Mouse (Mus musculus) spleen, embryonic (tissue): Measurements from ENCODE around the gene Ppm1n.

Experiments
- CTCF ChIA-PET: fragments of 350-600 bp; sonication (Branson Sonifier 250); formaldehyde crosslinking; loops from one replicate; lab custom pipeline; 2022; lab: Charles Lee

The Ppm1n gene

DNA sequence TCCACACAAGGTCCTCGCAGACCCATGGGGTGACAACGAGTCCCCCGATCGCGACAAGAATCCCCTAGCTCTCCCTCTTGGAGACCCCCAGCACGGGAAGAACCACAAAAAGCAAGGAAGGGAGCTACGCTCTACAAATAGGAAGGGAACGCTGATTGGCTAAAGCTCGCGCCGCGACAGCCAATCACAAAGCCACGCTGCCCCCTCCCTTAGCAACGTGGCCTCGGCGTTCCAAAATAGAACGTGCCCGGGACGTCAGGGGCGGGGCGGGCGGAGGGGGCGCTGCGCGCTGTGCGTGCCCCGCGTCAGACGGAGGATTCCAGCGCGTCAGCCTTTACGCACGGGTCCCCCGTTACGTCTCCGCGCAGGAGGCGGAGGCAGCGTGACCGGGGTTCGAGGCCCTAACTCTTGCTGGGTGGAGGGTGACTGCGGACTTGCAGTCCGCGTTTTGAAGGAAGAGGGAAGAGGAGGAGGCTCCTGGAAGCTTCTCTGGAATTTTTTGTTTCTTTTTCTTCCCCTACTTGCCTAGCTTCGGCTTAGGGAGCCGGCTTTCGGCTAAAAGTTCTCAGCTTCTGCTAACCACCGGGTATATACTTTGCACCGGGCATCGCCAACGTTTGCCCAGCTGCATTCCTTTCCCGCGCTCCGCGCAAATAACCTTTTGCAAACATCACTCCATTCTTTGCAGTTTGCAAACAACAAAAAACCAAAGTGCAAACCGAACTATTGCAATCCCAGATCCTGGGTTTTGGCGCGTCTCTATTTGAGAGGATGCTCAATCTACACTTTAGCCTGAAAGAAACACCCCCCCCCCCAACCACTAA is 28.8 kb upstream of the Ppm1n start:
- CTCF ChIA-PET: interaction anchor here (0.5 to 1.1 kb wide), 5 partner anchors 24 to 132 kb away, joined by 3 to 9 read pairs (median 4); no protein-coding TSS in a partner anchor

DNA sequence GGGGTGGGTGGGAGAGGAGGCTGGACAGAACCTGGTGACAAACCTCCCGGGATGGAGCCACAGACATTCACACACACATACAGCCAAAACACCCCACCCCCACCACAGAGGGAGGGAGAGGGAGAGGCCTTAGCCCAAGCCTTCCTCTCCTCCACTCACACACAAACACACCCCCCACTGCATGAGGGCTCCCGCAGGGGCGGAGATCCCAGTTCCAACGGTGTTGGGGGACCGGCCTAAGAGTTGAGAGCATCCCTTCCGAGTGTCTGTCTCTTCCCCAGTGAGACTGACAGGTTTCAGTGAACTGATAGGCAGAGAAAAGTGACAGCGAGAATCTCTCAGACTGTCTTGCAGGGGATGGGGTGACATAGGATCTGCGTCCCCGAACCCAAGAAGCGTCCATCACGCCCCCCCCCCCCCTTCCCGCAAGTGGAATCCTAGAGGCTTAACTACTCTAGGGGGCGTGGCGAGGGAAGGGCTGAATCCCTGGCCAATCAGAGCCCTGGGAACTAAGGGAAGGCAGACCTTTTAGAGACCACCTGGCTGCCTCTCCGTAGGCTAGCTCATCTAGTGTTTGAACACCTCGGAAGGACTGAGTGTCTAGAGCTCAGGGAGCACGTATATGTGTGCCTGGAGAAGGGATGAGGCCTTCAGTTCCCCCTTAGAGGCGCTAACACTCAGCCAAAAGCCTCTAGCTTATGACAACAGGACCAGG is 28.0 kb upstream of the Ppm1n start:
- CTCF ChIA-PET: interaction anchor here (0.6 kb wide), 2 partner anchors 8 to 71 kb away, joined by 3 to 5 read pairs; no protein-coding TSS in a partner anchor

DNA sequence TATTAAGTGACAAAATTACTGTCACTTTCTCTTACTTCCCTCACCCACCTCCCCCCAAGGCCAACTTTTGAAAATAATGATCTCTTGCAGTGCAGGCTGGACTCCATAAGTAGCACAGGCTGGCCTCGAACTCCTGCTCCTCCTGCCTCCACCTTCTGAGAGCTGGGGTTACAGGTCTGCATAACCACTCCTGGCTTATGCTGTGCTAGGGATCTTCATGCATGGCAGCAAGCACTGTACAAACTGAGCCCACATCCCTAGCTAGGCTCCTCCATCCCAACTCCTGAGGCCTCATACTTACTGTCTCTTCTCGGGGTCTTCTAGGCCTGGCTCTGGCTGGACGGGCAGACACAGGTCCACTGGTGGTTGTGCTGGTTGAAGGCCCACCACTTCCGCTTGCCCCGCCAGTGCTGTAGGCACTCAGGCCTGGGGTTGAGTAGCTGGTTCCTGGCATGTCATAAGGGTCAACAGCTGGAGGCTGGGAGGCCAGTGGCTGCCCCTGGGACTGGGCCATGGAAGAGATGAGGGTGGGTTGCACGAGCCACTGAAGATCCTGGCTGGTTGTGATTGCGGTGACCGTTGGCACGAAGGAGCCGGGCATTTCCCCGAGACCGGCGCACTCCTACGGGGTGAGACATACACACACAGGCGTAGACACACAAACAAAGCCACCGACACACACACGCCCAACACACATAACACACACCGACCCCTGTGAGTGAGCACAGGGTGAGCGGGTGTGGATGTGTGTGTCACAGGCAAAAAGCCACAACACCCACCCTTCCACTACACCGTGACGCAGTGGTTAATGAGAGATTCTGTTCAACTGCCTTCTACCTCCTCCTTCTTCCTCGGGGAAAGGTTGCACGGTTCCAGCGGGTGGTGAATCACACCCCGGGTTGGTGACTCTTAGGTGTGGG is 27.2 kb upstream of the Ppm1n start:
- CTCF ChIA-PET: interaction anchor here (0.5 to 0.6 kb wide), 2 partner anchors 8 to 148 kb away, joined by 3 read pairs; no protein-coding TSS in a partner anchor

DNA sequence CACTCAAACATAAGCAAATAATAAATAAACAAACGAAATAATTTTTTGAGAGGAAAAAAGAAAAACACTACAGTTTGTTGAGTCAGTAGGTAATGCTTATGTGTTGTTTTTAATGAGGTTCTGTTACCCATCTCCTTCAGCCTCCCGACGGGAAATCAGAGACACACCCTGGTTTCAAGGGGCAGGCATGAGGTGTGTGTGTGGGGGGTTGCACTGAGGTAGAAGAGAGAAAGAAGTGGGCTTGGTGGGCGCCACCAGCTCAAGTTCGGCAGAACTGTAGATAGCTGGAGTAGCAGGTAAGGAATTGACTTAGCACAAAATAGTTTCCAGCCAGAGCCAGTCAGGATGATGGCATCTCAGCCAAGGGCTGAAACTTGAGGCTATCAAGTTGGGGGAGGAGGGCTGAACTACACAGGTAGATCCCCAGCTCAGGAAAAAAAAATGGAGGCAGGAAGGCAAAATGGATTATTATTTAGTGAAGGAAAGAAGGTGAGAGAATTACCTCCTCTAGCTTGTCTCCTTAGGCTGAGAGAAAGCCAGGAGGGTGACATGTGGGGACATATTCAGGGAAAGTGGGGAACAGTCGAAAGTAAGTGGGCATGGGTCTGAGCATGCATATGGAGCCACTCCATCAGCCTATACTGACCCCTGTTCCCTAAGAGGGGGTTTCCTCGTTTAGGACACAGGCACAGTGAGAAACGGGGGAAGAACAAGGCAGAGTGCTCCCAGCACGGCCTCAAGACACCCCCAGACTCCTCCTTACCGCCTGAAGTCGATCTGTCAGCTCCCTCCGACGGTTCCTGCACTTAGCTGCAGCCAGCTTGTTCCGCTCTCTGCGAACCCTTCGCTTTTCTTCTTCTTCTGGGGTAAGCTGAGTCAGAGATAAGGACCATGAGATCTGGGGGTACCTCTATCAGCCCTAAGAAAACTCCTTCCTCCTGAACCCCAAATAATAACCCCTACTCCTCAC is 26.2 kb upstream of the Ppm1n start:
- CTCF ChIA-PET: interaction anchor here (0.5 kb wide), 1 partner anchor 147 kb away, joined by 3 read pairs; no protein-coding TSS in a partner anchor

DNA sequence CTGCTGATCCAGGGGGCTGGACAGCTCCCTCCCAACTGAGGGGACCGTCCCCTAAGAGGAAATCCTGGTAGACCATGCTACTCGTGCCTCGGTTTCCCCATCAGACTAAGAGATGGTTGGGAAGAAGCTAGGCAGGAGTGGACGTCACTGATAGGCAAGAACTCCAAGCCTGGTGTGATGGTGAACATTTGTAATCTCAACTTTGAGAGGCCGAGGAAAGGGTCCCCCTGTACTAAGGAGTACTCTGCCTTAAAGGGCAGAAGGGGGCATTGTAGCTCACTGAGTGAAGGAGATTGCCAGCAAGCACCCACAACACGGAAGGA is 25.5 kb upstream of the Ppm1n start:
- CTCF ChIA-PET: no interaction called here

DNA sequence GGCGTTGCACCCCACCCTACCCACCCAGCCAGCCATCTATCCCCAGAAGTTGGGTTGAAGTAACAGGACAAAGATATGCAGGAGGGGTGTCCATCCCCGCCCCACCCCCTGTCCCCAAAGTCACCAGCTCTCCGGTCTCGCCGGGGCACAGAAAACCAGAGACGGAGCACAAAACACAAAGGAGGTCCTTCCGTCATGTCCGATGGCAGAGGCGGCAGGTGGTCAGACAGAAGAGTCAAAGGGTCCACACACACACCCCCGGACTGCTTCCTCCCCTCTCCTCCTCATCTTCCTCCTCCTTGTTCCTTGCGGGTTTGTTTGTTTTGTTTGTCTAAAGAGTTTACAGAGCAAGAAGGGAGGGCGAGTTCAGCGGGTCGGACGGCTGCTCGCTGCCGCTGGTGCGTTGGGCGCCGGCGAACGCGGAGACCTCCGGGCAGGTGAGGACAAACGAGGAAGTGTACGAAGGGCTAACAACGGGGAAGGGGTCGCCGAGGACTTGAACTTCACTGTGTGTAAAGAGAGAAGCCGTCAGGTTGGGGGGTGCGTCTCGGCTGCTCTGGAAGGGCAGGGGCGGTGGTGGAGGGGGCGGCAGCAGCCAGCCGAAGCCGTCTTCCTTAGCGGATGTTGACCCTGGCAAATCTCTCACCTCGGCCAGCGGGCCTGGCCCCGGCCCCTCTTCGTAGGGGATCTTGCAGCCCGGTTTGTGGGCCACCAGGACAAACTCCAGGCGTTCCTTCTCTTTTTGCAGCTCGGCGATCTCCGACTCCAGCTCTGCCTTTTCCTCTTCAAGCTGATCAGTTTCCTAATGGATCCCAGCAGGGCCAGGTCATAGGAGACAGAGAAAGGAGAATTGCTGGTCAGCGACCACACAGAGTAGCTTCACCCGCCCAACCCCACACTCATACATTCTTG is 24.9 kb upstream of the Ppm1n start:
- CTCF ChIA-PET: no interaction called here

DNA sequence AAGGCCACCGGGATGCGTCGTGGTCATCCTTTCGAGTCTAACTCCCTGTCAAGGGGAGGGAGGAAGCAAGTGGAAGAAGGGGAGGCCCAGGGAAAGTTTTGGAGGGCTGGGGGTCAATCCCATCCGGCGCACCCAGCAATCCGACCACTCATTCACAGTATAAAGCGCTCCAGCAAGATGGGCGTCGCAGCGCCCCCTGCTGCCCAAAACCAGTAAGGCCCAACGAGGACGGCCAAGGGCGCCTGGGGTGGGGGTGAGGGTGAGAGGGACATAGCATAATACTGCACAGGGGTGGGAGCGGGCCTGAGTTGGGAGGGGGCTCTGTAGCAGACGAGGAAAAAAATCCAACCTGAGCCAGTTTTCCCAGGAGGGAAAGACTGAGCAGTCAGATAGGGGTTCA is 23.9 kb upstream of the Ppm1n start:
- CTCF ChIA-PET: interaction anchor here (0.5 to 2.6 kb wide), 2 partner anchors 39 to 445 kb away, joined by 3 to 12 read pairs; no protein-coding TSS in a partner anchor

DNA sequence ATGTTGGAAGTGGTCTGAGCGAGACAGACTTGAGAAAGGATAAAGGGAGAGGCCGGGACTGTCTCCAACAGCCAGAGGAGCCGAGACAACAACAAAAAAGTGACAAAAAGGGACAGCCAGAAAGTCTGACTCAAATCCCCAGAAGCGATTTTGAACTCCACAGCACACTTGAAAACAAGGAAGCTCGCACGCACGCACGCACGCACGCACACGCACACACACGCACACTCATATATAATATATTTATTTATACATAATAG is 23.1 kb upstream of the Ppm1n start:
- CTCF ChIA-PET: interaction anchor here (0.6 to 2.6 kb wide), 3 partner anchors 9 to 40 kb away, joined by 3 to 12 read pairs (median 4); no protein-coding TSS in a partner anchor

DNA sequence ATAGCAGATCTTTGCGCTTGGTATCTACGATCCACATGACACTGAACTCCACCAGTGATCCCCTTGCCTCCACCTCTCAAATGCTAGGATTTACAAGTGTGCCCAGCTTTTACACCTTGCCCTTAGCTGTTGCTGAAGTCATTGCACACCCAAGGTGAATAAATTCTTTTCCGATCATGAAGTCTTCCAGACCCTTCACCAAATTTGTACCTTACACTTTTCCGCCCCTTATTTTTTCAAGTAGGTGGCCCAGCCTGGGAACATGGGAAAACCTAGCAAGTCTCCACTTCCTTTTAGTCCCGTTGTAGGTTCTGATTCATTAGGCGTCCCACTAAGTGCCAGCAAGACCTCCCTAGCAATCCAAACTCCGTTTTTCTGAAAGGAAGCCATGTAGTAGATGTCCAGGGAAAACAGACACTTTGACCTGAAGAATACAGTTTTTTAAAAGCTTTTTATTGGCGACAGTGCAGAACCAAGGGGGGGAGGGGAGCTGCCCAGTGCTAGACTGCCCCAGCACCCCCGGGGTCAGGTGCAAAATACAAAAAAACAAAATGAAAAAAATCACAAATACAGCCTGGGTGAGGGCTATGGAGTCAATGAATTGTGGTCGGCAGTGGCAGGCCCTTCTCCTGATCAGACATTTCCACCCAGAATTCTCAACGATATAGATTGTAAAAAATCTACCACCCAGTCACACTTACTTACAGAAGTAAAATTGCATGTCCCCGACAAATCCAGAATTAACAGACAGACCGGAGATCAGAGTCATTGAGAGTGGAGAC is 22.6 kb upstream of the Ppm1n start:
- CTCF ChIA-PET: interaction anchor here (0.6 to 2.6 kb wide), 3 partner anchors 8 to 40 kb away, joined by 3 to 12 read pairs (median 4); no protein-coding TSS in a partner anchor

DNA sequence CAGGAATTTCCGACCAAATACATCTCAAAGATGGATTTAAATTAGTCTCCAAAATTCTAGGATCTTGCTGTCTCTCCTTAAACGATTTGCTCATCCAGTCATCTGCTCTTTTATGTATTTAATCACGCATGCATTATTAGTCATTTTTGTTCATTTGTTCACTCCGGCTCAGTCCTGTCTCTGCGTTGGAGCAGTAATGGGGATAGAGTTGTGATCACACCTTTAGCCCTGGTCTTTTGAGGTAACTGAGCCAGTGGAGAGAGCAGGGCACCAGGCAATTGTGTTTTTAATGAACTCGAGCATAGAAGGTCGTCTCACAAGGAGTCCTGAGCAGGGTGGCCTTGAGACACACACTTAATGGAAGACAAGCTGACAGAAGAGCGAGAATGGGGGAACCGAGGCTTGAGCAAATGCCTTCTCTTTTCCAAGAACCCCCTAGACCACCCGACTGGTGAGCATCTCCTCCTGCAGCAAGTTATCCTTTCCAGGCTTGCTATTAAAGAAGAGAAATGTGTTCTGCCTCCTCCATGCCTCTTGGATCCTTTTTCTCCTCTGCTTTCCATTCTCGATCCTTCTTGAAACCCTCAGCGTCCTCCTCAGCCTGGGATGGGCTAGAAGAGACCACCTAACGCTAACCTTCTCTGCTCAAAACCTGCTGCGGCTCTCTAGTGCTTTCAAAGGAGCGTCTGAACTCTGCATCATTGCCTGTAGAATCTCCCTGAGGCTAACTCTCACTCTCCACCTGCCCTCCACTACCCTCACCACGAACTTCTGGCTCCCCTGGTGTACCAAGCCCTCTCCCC is 21.8 kb upstream of the Ppm1n start:
- CTCF ChIA-PET: interaction anchor here (0.5 to 2.6 kb wide), 8 partner anchors 31 to 548 kb away, joined by 3 to 12 read pairs (median 4); no protein-coding TSS in a partner anchor

DNA sequence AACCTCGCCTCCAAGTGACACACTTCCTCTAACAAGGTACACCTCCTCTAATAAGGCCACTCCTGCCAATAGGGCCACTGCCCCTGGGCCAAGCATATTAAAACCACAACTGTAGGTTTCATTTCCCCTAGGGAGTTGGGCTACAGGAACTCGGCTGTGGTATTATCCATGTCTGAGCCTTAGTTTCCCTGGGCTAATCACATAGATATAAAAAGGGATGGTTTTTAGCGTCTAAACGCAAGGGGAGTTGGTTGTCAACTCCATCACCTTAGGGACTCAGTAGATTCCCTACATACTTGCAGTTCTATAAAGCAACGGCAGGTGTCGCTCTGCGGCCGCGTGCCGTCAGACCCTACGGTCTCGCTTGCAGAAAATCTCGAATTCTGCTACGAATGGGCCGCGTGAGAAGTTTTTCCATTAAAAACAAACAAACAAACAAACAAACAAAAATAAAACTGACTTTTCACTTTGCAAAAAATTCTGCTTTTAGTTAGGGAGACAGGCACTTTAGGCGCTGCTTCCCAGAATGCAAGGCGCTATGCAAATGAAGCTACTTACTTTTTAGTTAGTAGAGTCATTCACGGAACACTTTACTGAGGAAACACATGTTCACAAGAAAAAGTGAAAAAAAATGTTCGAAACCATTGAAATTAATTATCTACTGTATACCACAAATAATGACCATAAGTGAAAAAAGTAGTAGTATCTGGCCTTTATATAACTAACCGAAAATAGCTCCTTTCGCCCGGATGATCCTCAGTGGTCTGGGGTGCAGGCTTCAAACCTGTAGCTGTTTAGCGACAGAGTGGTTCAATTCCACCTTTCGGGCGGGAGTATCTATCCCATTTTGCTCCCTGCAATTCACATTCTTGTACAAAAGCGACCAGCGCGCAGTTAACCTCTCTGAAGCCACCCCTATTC is 20.9 kb upstream of the Ppm1n start:
- CTCF ChIA-PET: interaction anchor here (0.5 to 2.4 kb wide), 6 partner anchors 30 to 549 kb away, joined by 3 to 12 read pairs (median 4); no protein-coding TSS in a partner anchor

DNA sequence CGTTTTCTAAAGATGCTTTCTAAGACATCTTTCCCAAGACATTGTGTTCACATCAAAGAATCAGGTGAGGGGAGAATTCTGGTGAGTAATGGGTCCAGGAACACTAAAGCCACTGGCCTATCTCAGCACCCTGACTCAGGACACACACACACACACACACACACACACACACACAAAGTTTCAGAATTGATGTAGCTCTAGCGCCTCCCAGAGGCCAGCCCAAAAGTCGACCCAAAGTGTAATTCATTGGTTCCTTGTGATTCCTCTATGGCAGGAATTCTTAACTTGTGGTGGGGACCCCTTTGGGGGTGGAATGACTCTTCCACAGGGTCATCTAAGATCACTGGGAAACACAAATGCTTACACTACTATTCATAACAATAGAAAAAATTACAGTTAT is 19.3 kb upstream of the Ppm1n start:
- CTCF ChIA-PET: interaction anchor here (1.6 to 2.4 kb wide), 2 partner anchors 43 to 46 kb away, joined by 5 to 12 read pairs; partner anchors contain the start of gene Ercc1

DNA sequence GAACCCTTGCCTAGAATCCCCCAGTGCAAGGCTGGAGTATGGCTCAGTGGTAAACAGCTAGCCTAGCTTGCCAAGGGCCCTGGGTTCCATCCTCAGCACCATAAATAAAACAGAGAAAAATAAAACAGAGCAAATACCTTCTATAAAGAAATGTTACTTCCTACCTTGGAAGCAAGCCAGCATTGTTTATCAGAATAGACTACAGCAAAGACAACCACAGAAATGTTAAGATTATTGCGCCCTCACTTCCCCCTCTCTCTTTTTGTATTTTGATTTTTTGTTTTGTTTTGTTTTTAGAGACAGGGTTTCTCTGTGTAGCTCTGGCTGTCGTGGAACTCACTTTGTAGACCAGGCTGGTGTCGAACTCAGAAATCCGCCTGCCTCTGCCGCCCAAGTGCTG is 17.9 kb upstream of the Ppm1n start:
- CTCF ChIA-PET: interaction anchor here (0.6 kb wide), 1 partner anchor 81 kb away, joined by 3 read pairs; no protein-coding TSS in a partner anchor

DNA sequence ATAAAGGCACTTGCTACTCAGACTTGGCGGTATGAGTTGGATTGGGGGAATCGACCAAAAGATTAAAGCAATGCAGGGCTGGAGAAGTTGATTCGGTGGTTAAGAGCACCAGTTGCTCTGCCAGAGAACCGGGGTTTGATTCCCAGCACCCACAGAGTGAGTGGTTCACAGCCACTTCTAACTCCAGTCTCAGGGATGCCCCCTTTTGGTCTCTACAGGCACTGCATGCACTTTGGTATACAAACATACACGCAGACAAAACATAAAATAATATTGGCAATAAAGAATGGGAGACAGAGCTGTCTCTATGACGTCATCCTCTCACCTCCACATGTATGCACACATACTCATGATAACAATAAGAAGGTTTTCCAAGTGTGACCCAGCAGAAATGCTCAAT is 17.2 kb upstream of the Ppm1n start:
- CTCF ChIA-PET: interaction anchor here (0.7 kb wide), 1 partner anchor 64 kb away, joined by 6 read pairs; no protein-coding TSS in a partner anchor

DNA sequence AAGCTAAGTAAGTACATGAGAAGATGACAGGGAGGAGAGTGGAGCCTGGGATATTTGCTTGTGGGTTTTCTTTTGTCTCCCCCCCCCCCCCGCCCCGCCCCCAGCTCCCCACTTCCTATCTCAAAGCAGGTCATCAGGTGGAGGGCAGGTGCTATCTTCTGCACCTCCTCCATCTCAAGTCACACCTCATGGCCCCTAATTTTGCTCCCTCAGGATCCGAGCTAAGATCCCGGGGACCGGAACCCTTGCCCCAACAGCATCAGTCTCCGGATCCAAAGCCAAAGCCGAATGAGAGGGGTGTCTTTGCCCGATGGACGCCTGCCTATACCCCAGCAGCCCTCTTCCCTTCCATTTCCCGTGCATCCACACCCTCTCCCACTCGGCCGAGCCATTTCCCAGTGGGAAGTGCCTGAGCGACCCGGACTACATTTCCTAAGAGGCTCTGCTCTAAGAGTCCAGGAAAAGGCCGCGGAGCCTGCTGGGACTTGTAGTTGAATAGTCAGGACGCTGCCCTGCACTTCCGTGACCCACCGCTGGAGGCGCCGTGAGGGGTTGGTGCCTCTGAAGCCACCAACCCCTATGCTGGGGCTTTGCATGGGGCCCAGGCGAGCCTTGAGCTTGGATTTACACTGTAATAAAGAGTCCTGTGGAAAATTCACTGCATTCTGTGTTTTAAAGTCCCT is 15.8 kb upstream of the Ppm1n start:
- CTCF ChIA-PET: interaction anchor here (0.7 to 1.2 kb wide), 4 partner anchors 14 to 118 kb away, joined by 3 to 7 read pairs (median 4); no protein-coding TSS in a partner anchor
